Mouse (Mus musculus) layer of hippocampus, adult 2 months (tissue): ENCODE measurements around the gene Evl. TPM values are rescaled to one million over a fixed set of nuclear protein-coding genes. Genes with fewer than 3 reads are reported as not detected.

Experiments used
- DNase-seq, 2 experiments: peaks; one replicate each; pipeline ENCODE4 v3.0.0; 2022; ENCODE audit warnings: low spot score in 2 of 2
- H3K27ac ChIP-seq: fragments of 200-600 bp; 2 replicates; pipeline ENCODE4 v1.8.1; 2022
- H3K4me3 ChIP-seq: fragments of 200-600 bp; 2 replicates; pipeline ENCODE4 v1.8.1; 2022; ENCODE audit warnings: mild to moderate bottlenecking
- CTCF ChIP-seq: fragments of 200-600 bp; conservative IDR thresholded peaks from 2 replicates; pipeline ENCODE4 v1.8.1; 2022; ENCODE audit warnings: antibody characterized with exemption, mild to moderate bottlenecking, moderate library complexity
- microRNA-seq, 2 experiments: library from miRNA; unstranded; fragments of <30 nt; microRNA quantifications; one replicate each; pipeline ENCODE4 v1.2.0; 2021
- total RNA-seq, 2 experiments: library from RNA; stranded (reverse); gene quantifications; 2 replicates each; pipeline ENCODE4 v1.2.3; 2021

The Evl gene
- total RNA-seq, 2 experiments from 2014 or later, result 194 to 199 TPM

DNA sequence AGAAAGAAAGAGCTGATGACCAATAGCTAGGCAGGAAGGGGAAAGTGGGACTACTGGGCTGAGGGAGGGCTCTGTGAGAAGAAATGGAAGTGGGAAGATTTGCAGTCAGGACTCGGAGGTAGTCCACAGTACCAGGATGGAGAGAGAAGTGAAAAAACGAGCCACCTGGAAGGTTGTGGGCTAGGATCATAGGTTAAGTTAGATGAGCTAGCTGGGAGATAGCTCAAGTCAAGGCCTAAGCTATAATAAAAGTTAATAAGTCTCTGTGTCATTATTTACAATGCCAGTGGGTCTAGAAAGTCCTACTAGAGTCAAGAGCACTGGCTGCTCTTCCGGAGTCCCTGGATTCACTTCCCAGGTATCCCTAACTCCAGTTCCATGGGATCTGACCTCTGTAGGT is 164.0 kb downstream of the Evl start:
- no peak for DNase-seq
- no peak for TF ChIP-seq CTCF
- Histone ChIP-seq H3K4me3 (no peak overlapping the region), H3K27ac (no peak overlapping the region)

DNA sequence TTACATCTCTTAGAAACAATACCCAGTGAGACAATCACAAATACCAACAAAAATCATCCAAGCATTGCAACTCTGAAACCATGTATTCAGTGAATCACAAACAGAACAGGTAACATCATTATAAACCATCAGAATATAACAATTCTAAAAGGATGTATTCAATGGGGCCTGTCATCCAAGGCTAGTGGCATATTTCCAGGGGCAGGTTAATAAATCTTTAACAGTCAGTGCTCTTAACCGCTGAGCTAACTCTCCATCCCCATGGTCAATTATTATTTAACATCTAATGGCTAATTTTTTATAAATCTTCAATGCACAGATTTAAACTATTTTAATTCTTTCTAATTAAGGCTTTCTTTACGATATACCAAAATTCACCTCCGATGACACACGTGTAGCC is 167.9 kb downstream of the Evl start:
- Histone ChIP-seq H3K27ac (no peak overlapping the region), H3K4me3 (no peak overlapping the region)
- TF ChIP-seq CTCF, result no peak
- no peak for DNase-seq

DNA sequence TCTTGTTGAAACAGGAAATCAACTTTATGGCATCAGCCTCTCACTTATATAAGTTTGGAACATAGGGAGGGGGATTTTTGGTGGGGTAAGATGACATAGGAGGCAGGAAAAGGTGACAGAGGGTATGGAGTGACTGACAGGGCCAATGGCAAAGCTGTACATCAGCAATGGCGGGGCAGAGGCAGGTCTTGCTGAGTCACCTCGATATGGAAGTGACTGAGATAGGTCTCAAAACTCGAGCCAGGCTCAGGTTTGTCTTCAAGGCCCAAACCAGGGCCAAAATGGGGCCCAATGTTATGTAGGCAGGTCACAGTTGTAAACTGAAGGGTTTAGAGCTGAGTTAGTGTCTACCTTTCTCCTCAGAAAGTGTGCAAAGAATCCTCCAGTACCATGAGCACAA is 169.3 kb downstream of the Evl start:
- TF ChIP-seq CTCF, result no peak
- Histone ChIP-seq H3K27ac (no peak overlapping the region), H3K4me3 (no peak overlapping the region)
- DNase-seq, result no peak

DNA sequence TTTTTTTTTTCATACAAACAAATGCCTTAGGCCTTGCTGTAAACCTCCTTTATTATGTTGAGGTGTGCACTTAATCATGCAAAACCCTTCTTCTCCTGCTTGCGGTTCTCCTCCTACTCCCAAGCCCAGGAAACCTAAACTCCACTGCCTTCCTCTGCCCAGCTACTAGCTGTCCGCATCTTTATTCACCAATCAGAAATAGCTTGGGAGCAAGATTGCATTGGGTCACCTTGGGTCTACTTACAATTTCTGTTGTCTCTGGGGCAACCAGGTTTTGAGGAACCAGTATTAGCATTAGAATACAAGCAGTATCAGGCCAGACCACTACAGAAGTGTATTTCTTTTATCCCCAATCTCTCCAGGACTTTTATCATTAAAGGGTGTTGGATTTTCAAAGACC is 179.9 kb downstream of the Evl start:
- TF ChIP-seq CTCF, result no peak
- Histone ChIP-seq H3K4me3 (no peak overlapping the region), H3K27ac (no peak overlapping the region)
- DNase-seq, result no peak

DNA sequence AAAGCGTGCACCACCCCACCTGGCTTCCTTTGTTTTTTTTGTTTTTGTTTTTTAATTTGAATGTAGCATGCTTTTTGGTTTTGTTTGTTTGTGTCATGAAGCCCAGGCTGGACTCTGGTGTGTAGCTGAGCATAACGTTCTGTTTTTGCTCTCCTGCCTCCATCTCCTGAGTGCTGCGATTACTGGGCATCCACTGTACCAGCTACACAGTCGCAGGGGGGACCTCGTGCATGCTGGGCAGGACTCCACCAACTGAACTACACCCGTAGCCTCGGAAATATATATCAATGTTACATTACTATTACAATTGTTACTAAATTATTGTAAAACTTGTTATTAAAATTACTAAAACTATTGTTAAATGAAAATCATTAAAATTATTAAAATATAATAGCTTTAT is 183.3 kb downstream of the Evl start:
- DNase-seq, result no peak
- no peak for TF ChIP-seq CTCF
- no peak overlapping the region for H3K4me3 ChIP-seq
- H3K27ac ChIP-seq, result no peak overlapping the region

Small RNA genes within 50 kb of the gene (microRNA-seq; reads per million reads assigned to microRNA genes)
- gene Gm23872 (0 reads per million in 2 experiments), gene Mir342 (2,002 to 2,739 reads per million in 2 experiments)

Other genes starting within 250 kb of the Evl start
- 1 to 10 TPM; 5.1 to 6.4 TPM for gene Hhipl1, start 248.4 kb upstream of the Evl start, total RNA-seq
- gene Cyp46a1, start 220.3 kb upstream of the Evl start, total RNA-seq, result 100 to 1,000 TPM; 169 TPM
- 10 to 100 TPM; 46.6 to 47.4 TPM for gene Eml1, start 183.8 kb upstream of the Evl start, total RNA-seq
- gene Degs2, start 147.6 kb downstream of the Evl start, total RNA-seq, result 1 to 10 TPM; 3.7 to 5.4 TPM
- 10 to 100 TPM; 45.0 to 53.7 TPM for gene Yy1, start 238.3 kb downstream of the Evl start, total RNA-seq